Mouse (Mus musculus) heart, postnatal 4 days (tissue): ENCODE measurements around the gene Atp2b4. TPM values are rescaled to one million over a fixed set of nuclear protein-coding genes. Genes with fewer than 3 reads are reported as not detected.

Experiments
- DNase-seq: peaks from one replicate; pipeline ENCODE4 v3.0.0; 2021
- microRNA-seq, 2 experiments: library from miRNA; unstranded; fragments of <30 nt; microRNA quantifications; one replicate each; pipeline ENCODE4 v1.2.0; 2021 to 2022
- total RNA-seq, 2 experiments: library from RNA; stranded (reverse); gene quantifications; 2 replicates each; pipeline ENCODE4 v1.2.3; 2021

Atp2b4 gene
- total RNA-seq, 2 experiments from 2014 or later, result 32.4 to 37.4 TPM

DNA sequence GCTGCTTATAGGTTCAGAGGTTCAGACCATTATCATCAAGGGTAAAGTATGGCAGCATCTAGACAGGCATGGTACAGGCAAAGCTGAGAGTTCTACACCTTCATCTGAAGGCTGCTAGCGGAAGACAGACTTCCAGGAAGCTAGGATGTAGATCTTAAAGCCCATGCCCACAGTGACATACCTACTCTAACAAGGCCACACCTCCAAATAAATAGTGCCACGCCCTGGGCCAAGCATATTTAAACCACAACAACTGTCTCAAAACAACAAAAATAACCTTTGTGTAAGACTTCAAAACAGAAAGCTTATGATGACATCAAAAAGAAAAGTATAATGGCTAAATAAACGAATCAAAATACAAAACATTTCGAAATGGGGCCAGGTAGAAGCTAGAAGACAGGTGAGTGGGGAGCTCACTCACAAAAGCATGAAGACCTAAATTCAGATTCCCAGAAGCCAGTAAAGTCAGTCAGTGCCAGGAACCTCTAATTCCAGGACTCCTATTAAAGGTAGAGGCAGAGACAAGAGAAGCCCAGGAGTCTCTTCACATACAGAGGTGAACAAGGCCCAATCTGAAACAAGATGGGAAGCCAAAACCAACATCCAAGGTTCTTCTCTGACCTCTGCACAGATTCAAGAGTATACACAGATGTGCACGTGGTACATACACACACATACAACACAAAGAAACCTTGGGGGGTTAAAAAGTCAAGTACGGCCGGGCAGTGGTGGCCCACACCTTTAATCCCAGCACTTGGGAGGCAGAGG lies 150.4 kb downstream of the Atp2b4 start:
- no peak for DNase-seq

Small RNA genes lying within 50 kb of the gene (microRNA-seq; reads per million reads assigned to microRNA genes)
- gene Mir6903, result 0 to 0.82 reads per million in 2 experiments

Other genes with a start within 250 kb of the Atp2b4 start
- gene Snrpe, start 190.8 kb downstream of the Atp2b4 start, total RNA-seq, result 100 to 1,000 TPM; 144 to 149 TPM
- 10 to 100 TPM; 13.4 to 14.3 TPM for gene Zbed6, start 140.2 kb downstream of the Atp2b4 start, total RNA-seq
- gene Gm38394, start 139.7 kb downstream of the Atp2b4 start, total RNA-seq, result 10 to 100 TPM; 37.3 to 40.5 TPM
- under 1 TPM; 0.41 TPM for gene Lax1, start 110.9 kb downstream of the Atp2b4 start, total RNA-seq
- gene Optc, start 107.0 kb upstream of the Atp2b4 start, total RNA-seq, result under 1 TPM; 0.16 to 0.29 TPM
- 10 to 100 TPM; 14.5 to 15.0 TPM for gene Prelp, start 120.4 kb upstream of the Atp2b4 start, total RNA-seq
- 10 to 100 TPM; 18.7 to 21.9 TPM for gene Fmod, start 236.2 kb upstream of the Atp2b4 start, total RNA-seq